Mouse (Mus musculus) midbrain, embryonic 15.5 days (tissue): ENCODE data around the gene Klk13. TPM values are rescaled to one million over a fixed set of nuclear protein-coding genes. Genes with fewer than 3 reads are reported as not detected.

Source experiments
- ATAC-seq: fragments of 200-750 bp; cut with Nextera tagmentation; replicated peaks from 2 replicates; pipeline ENCODE4 v1.8.0; 2017; ENCODE audit warnings: moderate TSS enrichment
- H3K27ac ChIP-seq: fragments of 300-500 bp; sonication (generic); 2 replicates; pipeline ENCODE4 v1.5.1; 2015; ENCODE audit warnings: mild to moderate bottlenecking, inconsistent platforms
- H3K27me3 ChIP-seq: fragments of 300-500 bp; sonication (generic); replicated peaks from 2 replicates; pipeline ENCODE4 v1.6.1; 2015; ENCODE audit warnings: inconsistent platforms
- H3K36me3 ChIP-seq: fragments of 300-500 bp; sonication (generic); replicated peaks from 2 replicates; pipeline ENCODE4 v1.6.1; 2015; ENCODE audit warnings: inconsistent platforms
- H3K4me1 ChIP-seq: fragments of 300-500 bp; sonication (generic); 2 replicates; pipeline ENCODE4 v1.6.1; 2015; ENCODE audit warnings: inconsistent platforms
- H3K4me2 ChIP-seq: fragments of 300-500 bp; sonication (generic); 2 replicates; pipeline ENCODE4 v1.6.1; 2015; ENCODE audit warnings: inconsistent platforms, mild to moderate bottlenecking, moderate library complexity
- H3K4me3 ChIP-seq: fragments of 300-500 bp; sonication (generic); 2 replicates; pipeline ENCODE4 v1.5.1; 2015; ENCODE audit warnings: mild to moderate bottlenecking, inconsistent platforms
- H3K9ac ChIP-seq: fragments of 300-500 bp; sonication (generic); 2 replicates; pipeline ENCODE4 v1.6.1; 2015; ENCODE audit warnings: mild to moderate bottlenecking, inconsistent platforms
- H3K9me3 ChIP-seq: fragments of 300-500 bp; sonication (generic); 2 replicates; pipeline ENCODE4 v1.6.1; 2016; ENCODE audit warnings: inconsistent platforms
- WGBS: fragments of 180-500 bp; shearing (Covaris S2); methylation state at CpG from one replicate; pipeline ENCODE4 v1.1.7; 2015; ENCODE audit warnings: mixed read lengths; 5-methylcytosine and 5-hydroxymethylcytosine counted together
- polyA plus RNA-seq: library from polyadenylated mRNA; unstranded; fragments of >200 nt; fragmentation: Nextera tagmentation; extraction: Ambion mirVana; gene quantifications from 2 replicates; pipeline ENCODE4 v1.2.1, GENCODE M21; 2015

Klk13 gene
- polyA plus RNA-seq, 1 experiment from 2014 or later: 0.21 TPM

GRCm38 (mm10) chr7:43774802-43775201 lies 62.4 kb downstream of the Klk13 start:
- no peaks in the 10 kb centered on the region for H3K9me3 ChIP-seq
- WGBS: 40% methylated on average over 6 of the region's 6 CpGs
- ATAC-seq: no peak; the same call in 1 of the 2 replicates

DNA sequence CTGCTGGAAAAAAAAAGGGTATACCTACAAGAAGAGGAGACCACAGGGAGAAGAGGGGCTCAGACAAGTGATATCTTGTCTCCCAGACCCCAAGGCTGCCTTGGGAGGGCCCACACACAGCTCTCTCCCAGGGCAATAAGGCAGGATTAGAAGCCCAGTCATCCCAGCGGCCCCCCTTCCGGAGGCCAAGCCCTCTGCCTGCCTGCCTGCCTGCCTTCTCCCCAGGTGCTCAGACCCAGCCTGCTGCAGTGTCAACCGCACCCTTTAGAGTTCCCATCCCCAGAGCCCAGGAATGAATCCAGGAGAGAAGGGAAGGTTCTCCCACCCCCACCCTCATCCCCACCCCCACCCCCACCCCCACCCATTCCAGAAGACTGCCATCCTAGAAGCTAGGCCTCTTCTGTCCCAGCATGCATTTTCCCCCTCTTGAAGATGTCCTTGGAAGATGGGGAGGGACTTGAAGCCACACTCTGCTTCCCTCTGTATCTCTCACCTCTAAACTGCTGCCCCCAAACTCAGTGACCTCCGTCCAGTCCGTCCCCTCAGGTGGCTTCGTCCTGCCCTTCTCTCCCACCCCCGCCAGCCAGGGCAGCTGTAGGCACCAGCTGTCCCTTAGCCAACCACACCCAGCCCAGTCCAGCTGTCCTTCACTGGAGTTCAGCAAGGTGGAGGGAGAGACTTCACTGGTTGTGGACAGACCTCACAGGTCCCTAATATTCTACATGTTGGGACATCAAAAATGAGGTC lies 63.1 kb downstream of the Klk13 start:
- WGBS: 48% methylated on average over 7 of the region's 7 CpGs
- H3K9me3 ChIP-seq: no peaks in the 10 kb centered on the region
- ATAC-seq: no peak

More at GRCm38 (mm10) chr7:43774802-43775201, 62.4 kb downstream of the Klk13 start:
- Histone ChIP-seq H3K4me3 (no peak overlapping the region), H3K4me2 (no peak overlapping the region), H3K27ac (no peak overlapping the region), H3K27me3 (no peaks in the 10 kb centered on the region), H3K4me1 (no peaks in the 10 kb centered on the region), H3K9ac (no peak overlapping the region), H3K36me3 (no peaks in the 10 kb centered on the region)

GRCm38 (mm10) chr7:43776506-43776905 lies 64.1 kb downstream of the Klk13 start:
- no peaks in the 10 kb centered on the region for H3K4me1 ChIP-seq
- no peaks in the 10 kb centered on the region for H3K27me3 ChIP-seq
- no peak overlapping the region for H3K4me2 ChIP-seq
- H3K27ac ChIP-seq: no peak overlapping the region
- ATAC-seq: no peak
- no peak overlapping the region for H3K4me3 ChIP-seq
- H3K9ac ChIP-seq: no peak overlapping the region
- no peaks in the 10 kb centered on the region for H3K36me3 ChIP-seq
- no peaks in the 10 kb centered on the region for H3K9me3 ChIP-seq
- WGBS: 88% methylated on average over 5 of the region's 5 CpGs

More for the DNA sequence above, 63.1 kb downstream of the Klk13 start:
- Histone ChIP-seq H3K4me2 (no peak overlapping the region), H3K9ac (no peak overlapping the region), H3K36me3 (no peaks in the 10 kb centered on the region), H3K4me1 (no peaks in the 10 kb centered on the region), H3K4me3 (no peak overlapping the region), H3K27me3 (no peaks in the 10 kb centered on the region), H3K27ac (no peak overlapping the region)

Other genes starting within 250 kb of the Klk13 start
- gene Vsig10l, start 249.4 kb upstream of the Klk13 start, polyA plus RNA-seq: 15.6 and 16.0 TPM in 2 replicates
- 9.7 and 10.0 TPM in 2 replicates for gene Iglon5, start 222.5 kb upstream of the Klk13 start, polyA plus RNA-seq
- 0.06 TPM in 1 of 2 replicates, not detected in the other for gene 4931406B18Rik, start 206.6 kb upstream of the Klk13 start, polyA plus RNA-seq
- 0.41 and 0.95 TPM in 2 replicates for gene Cd33, start 168.1 kb upstream of the Klk13 start, polyA plus RNA-seq
- gene Zfp658, start 150.3 kb upstream of the Klk13 start, polyA plus RNA-seq: 9.5 and 10.4 TPM in 2 replicates
- 14.6 and 15.3 TPM in 2 replicates for gene Zfp719, start 133.0 kb upstream of the Klk13 start, polyA plus RNA-seq
- gene Zfp819, start 105.4 kb upstream of the Klk13 start, polyA plus RNA-seq: 0.33 and 0.43 TPM in 2 replicates
- not detected in 2 replicates for gene Ceacam18, start 77.9 kb upstream of the Klk13 start, polyA plus RNA-seq
- gene Siglece, start 52.4 kb upstream of the Klk13 start, polyA plus RNA-seq: 0.47 and 0.53 TPM in 2 replicates
- gene Ctu1, start 40.6 kb upstream of the Klk13 start, polyA plus RNA-seq: 27.6 and 33.8 TPM in 2 replicates
- gene Klk14, start 22.1 kb upstream of the Klk13 start, polyA plus RNA-seq: not detected in 2 replicates
- gene Klk12, start 56.3 kb downstream of the Klk13 start, polyA plus RNA-seq: not detected in 2 replicates
- 0.17 TPM in 1 of 2 replicates, not detected in the other for gene Klk11, start 62.0 kb downstream of the Klk13 start, polyA plus RNA-seq
- gene Klk10, start 68.5 kb downstream of the Klk13 start, polyA plus RNA-seq: 0.12 and 0.17 TPM in 2 replicates
- gene Klk9, start 79.3 kb downstream of the Klk13 start, polyA plus RNA-seq: 0.12 and 0.27 TPM in 2 replicates
- gene Klk8, start 85.0 kb downstream of the Klk13 start, polyA plus RNA-seq: 7.3 and 10.0 TPM in 2 replicates
- not detected in 2 replicates for gene Klk7, start 98.7 kb downstream of the Klk13 start, polyA plus RNA-seq
- gene Klk6, start 111.9 kb downstream of the Klk13 start, polyA plus RNA-seq: not detected in 2 replicates
- not detected in 2 replicates for gene Klk5, start 129.4 kb downstream of the Klk13 start, polyA plus RNA-seq
- 0.18 TPM in 1 of 2 replicates, not detected in the other for gene Klk4, start 168.6 kb downstream of the Klk13 start, polyA plus RNA-seq
- not detected in 2 replicates for gene Klk15, start 221.2 kb downstream of the Klk13 start, polyA plus RNA-seq
- gene Klk1b8, start 238.1 kb downstream of the Klk13 start, polyA plus RNA-seq: not detected in 2 replicates